Comparison of ENCODE assay signal across 8 mouse cellular contexts in the genomic region with DNA sequence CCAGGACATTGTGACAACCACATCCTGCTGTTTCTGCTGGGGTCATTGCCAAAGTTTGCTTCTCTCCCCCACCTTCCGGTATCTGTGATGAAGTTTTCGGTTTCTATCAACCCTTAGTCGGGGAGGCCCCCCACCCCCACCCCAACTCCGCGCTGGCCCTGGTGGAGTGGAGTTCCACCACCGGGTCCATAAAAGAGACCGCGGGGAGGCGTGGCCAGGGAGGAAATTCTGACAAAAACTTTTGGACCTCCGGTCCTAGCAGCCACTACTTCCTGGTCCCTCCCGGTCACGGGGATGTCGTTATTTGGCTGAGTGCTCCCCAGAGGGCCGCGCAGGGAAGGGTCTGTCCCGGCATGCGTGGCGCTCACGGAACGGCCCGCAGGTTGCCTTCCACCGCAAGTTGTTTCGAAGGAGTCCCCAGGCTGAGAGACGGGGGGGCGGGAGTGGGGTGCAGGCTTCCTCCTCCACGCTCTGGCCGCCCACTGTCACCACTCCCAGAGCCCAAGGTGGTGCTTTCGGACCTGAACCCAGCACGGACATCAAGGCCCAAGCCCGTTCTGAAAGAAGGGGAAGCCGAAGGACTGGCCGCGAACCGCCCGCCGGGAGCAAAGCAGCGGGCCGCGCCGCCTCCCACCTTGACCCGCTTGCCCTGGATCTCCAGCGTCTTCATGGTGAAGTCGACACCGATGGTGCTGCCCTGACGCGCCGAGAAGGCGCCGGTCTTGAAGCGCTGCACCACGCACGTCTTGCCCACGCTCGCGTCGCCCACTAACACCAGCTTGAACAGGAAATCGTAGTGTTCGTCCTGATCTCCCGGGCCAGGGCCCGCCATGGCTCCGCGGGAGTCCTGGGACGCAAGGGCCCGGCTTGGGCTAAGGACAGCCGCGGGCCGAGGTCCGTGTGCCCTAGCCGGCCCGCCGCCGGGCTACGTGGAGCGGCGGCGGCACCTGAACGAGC. TPM values are rescaled to one million over a fixed set of nuclear protein-coding genes. Genes with fewer than 3 reads are reported as not detected.
A peak's percentile ranks its signal among the peaks of the same experiment; 100 is the strongest.
DNase-seq lines count a peak whose midpoint lies in the region; ATAC-seq and TF ChIP-seq lines count a peak whose summit lies in the region.

No protein-coding gene starts in this region.

- peak overlapping the region; percentile 75 for H3K9ac ChIP-seq in ES-Bruce4 (ENCODE audit: low read depth, poor library complexity, severe bottlenecking)
- H3K9ac ChIP-seq in hindbrain, embryonic 12.5 days = peak overlapping the region; percentile 67

- no peak overlapping the region for H3K27ac ChIP-seq in ES-Bruce4 (ENCODE audit: insufficient read depth, low read length)
- 0 out of 2 replicates have a peak overlapping the region, but pooled peaks have one; percentile 6 for H3K27ac ChIP-seq in hindbrain, embryonic 12.5 days
- H3K27ac ChIP-seq in left cerebral cortex, adult 2 months = peak overlapping the region; percentile 92

- no peak for TF ChIP-seq CTCF in ES-Bruce4 (IDR thresholded peaks at IDR 0.05; ENCODE audit: low read depth, low read length)
- TF ChIP-seq CTCF in left cerebral cortex, adult 2 months (IDR thresholded peaks at IDR 0.05) = no peak

- TF ChIP-seq POLR2A in ES-Bruce4 (IDR thresholded peaks at IDR 0.05; ENCODE audit: insufficient read depth, low read length) = no peak

- TF ChIP-seq EP300 in ES-Bruce4 (IDR thresholded peaks at IDR 0.05; ENCODE audit: insufficient read depth, low read depth, low read length) = no peak

- peak overlapping the region; percentile 92 for H3K4me3 ChIP-seq in ES-Bruce4 (ENCODE audit: low read depth, low read length)
- H3K4me3 ChIP-seq in hindbrain, embryonic 12.5 days = peak overlapping the region; percentile 50
- peak overlapping the region; percentile 88 for H3K4me3 ChIP-seq in left cerebral cortex, adult 2 months

- peak; percentile 81 for ATAC-seq in hindbrain, embryonic 12.5 days (ENCODE audit: low FRiP score)

- H3K36me3 ChIP-seq in ES-Bruce4 (ENCODE audit: control insufficient read depth, insufficient read depth, low read length, poor library complexity, severe bottlenecking) = no peaks in the 10 kb centered on the region
- H3K36me3 ChIP-seq in hindbrain, embryonic 12.5 days = peaks cover 22% of the 10 kb centered on the region

- no peaks in the 10 kb centered on the region for H3K4me1 ChIP-seq in ES-Bruce4 (ENCODE audit: control insufficient read depth, insufficient read depth, low read length)
- peaks cover 6% of the 10 kb centered on the region for H3K4me1 ChIP-seq in hindbrain, embryonic 12.5 days

- H3K4me2 ChIP-seq in hindbrain, embryonic 12.5 days (replicated peaks) = peak overlapping the region; percentile 94

- no peaks in the 10 kb centered on the region for H3K9me3 ChIP-seq in ES-Bruce4 (replicated peaks; ENCODE audit: control insufficient read depth, insufficient read depth, low read length, poor library complexity, severe bottlenecking)
- H3K9me3 ChIP-seq in hindbrain, embryonic 12.5 days (replicated peaks) = no peaks in the 10 kb centered on the region

- no peaks in the 10 kb centered on the region for H3K27me3 ChIP-seq in ES-Bruce4 (ENCODE audit: control insufficient read depth, insufficient read depth, low read length, poor library complexity, severe bottlenecking)
- peaks cover 10% of the 10 kb centered on the region for H3K27me3 ChIP-seq in hindbrain, embryonic 12.5 days

- peak; percentile 18 for DNase-seq in brain, embryonic 18.5 days (ENCODE audit: low read depth, low spot score)
- peak; percentile 33 for DNase-seq in frontal cortex, postnatal 14 days (ENCODE audit: low spot score in 2 of 2)
- DNase-seq in left cerebral cortex, adult 2 months (ENCODE audit: extremely low spot score in 1 of 2, low spot score in 2 of 2) = peak; percentile 23 to 62
- peak; percentile 84 for DNase-seq in lung, postnatal 36 days
- DNase-seq in retina, postnatal 1 day = peak; percentile 63
- peak; percentile 57 to 59 for DNase-seq in thymus, postnatal 36 days

- intact Hi-C loops in left cerebral cortex, adult 2 months (cut with DNase I) = no loop called here

- under 1% methylated on average over 76 of the region's 77 CpGs for WGBS in hindbrain, embryonic 12.5 days

RNA-seq across cellular contexts. Expression of a gene that starts 1.0 kb away (rescaled TPM):
- polyA plus RNA-seq in ES-Bruce4 (2011; ENCODE audit: insufficient read depth, insufficient read length, low read depth, missing spikeins) = 1.6 and 2.5 TPM in 2 replicates
- 12.2 and 13.1 TPM in 2 replicates for polyA plus RNA-seq in hindbrain, embryonic 12.5 days (2016; fragmentation: Nextera tagmentation; extraction: Ambion mirVana)
- total RNA-seq in left cerebral cortex, adult 2 months (2021) = 10 to 100 TPM; 14.4 to 14.7 TPM

RNA-seq across cellular contexts. Expression of a gene that starts 24.6 kb away (rescaled TPM):
- polyA plus RNA-seq in ES-Bruce4 (2011; ENCODE audit: insufficient read depth, insufficient read length, low read depth, missing spikeins) = 1.6 and 3.6 TPM in 2 replicates
- polyA plus RNA-seq in hindbrain, embryonic 12.5 days (2016; fragmentation: Nextera tagmentation; extraction: Ambion mirVana) = 4.1 and 5.0 TPM in 2 replicates
- total RNA-seq in left cerebral cortex, adult 2 months (2021) = 1 to 10 TPM; 2.7 to 3.5 TPM

RNA-seq across cellular contexts. Expression of a gene that starts 27.6 kb away (rescaled TPM):
- polyA plus RNA-seq in ES-Bruce4 (2011; ENCODE audit: insufficient read depth, insufficient read length, low read depth, missing spikeins) = 56.0 and 69.3 TPM in 2 replicates
- polyA plus RNA-seq in hindbrain, embryonic 12.5 days (2016; fragmentation: Nextera tagmentation; extraction: Ambion mirVana) = 47.4 and 52.7 TPM in 2 replicates
- total RNA-seq in left cerebral cortex, adult 2 months (2021) = 10 to 100 TPM; 35.8 to 40.6 TPM

RNA-seq across cellular contexts. Expression of a gene that starts 33.1 kb away (rescaled TPM):
- not detected in 2 replicates for polyA plus RNA-seq in ES-Bruce4 (2011; ENCODE audit: insufficient read depth, insufficient read length, low read depth, missing spikeins)
- polyA plus RNA-seq in hindbrain, embryonic 12.5 days (2016; fragmentation: Nextera tagmentation; extraction: Ambion mirVana) = 1.8 and 2.6 TPM in 2 replicates
- 1 to 10 TPM in 1 of 2 experiments, under 1 TPM in 1; 0.54 to 1.4 TPM for total RNA-seq in left cerebral cortex, adult 2 months (2021)

RNA-seq across cellular contexts. Expression of a gene that starts 39.9 kb away (rescaled TPM):
- polyA plus RNA-seq in ES-Bruce4 (2011; ENCODE audit: insufficient read depth, insufficient read length, low read depth, missing spikeins) = 466 and 481 TPM in 2 replicates
- polyA plus RNA-seq in hindbrain, embryonic 12.5 days (2016; fragmentation: Nextera tagmentation; extraction: Ambion mirVana) = 793 and 799 TPM in 2 replicates
- total RNA-seq in left cerebral cortex, adult 2 months (2021) = 100 to 1,000 TPM; 255 to 275 TPM

Comparison
In these comparisons a context has a peak if more than half of its experiments do, and no peak if none do; other contexts are left out.
1. DNase-seq: peak in every context shown above with its lines; median percentile 84 in lung, postnatal 36 days; 63 in retina, postnatal 1 day; 58 in thymus, postnatal 36 days; 42 in left cerebral cortex, adult 2 months; 33 in frontal cortex, postnatal 14 days; 18 in brain, embryonic 18.5 days.